Mouse (Mus musculus): Measurements from ENCODE around the gene Hdac5. TPM values are rescaled to one million over a fixed set of nuclear protein-coding genes. Genes with fewer than 3 reads are reported as not detected.

Hdac5 gene
- polyA plus RNA-seq, 1 experiment from 2014 or later = 21.3 TPM

GRCm38 (mm10) chr11:102263211-102263610 lies 33.2 kb upstream of the Hdac5 start:
- H3K9me3 ChIP-seq (ENCODE audit: control insufficient read depth, low read length) = no peaks in the 10 kb centered on the region
- WGBS = 95% methylated on average over 7 of the region's 7 CpGs
- H3K4me3 ChIP-seq (ENCODE audit: low read depth, low read length) = no peak overlapping the region
- ATAC-seq (ENCODE audit: insufficient number of reproducible peaks, low FRiP score, low TSS enrichment, low read depth) (no peak), DNase-seq (ENCODE audit: low spot score) (no peak)
- H3K4me1 ChIP-seq (ENCODE audit: control insufficient read depth, insufficient read depth, low read length) = no peaks in the 10 kb centered on the region
- H3K4me2 ChIP-seq (ENCODE audit: low read depth, severe bottlenecking) = no peak overlapping the region
- H3K27me3 ChIP-seq (ENCODE audit: control insufficient read depth, insufficient read depth, low read length) = no peaks in the 10 kb centered on the region
- no peak overlapping the region for H3K9ac ChIP-seq (ENCODE audit: low read length)
- peaks cover 20% of the 10 kb centered on the region for H3K36me3 ChIP-seq (ENCODE audit: control insufficient read depth, insufficient read depth, low read length)
- H3K27ac ChIP-seq (replicated peaks; ENCODE audit: low read depth, low read length) = no peak overlapping the region

GRCm38 (mm10) chr11:102258521-102258920 lies 28.6 kb upstream of the Hdac5 start:
- H3K9me3 ChIP-seq (ENCODE audit: control insufficient read depth, low read length) = no peaks in the 10 kb centered on the region
- no peaks in the 10 kb centered on the region for H3K27me3 ChIP-seq (ENCODE audit: control insufficient read depth, insufficient read depth, low read length)
- no peak overlapping the region for H3K9ac ChIP-seq (ENCODE audit: low read length)
- peaks cover 21% of the 10 kb centered on the region for H3K36me3 ChIP-seq (ENCODE audit: control insufficient read depth, insufficient read depth, low read length)
- no peak overlapping the region for H3K4me3 ChIP-seq (ENCODE audit: low read depth, low read length)
- H3K4me2 ChIP-seq (ENCODE audit: low read depth, severe bottlenecking) = no peak overlapping the region
- ATAC-seq (ENCODE audit: insufficient number of reproducible peaks, low FRiP score, low TSS enrichment, low read depth) (no peak), DNase-seq (ENCODE audit: low spot score) (no peak)
- peaks cover 3% of the 10 kb centered on the region; the same call in 1 of the 2 replicates for H3K4me1 ChIP-seq (ENCODE audit: control insufficient read depth, insufficient read depth, low read length)
- H3K27ac ChIP-seq (replicated peaks; ENCODE audit: low read depth, low read length) = no peak overlapping the region
- WGBS = 90% methylated on average over 3 of the region's 3 CpGs

DNA sequence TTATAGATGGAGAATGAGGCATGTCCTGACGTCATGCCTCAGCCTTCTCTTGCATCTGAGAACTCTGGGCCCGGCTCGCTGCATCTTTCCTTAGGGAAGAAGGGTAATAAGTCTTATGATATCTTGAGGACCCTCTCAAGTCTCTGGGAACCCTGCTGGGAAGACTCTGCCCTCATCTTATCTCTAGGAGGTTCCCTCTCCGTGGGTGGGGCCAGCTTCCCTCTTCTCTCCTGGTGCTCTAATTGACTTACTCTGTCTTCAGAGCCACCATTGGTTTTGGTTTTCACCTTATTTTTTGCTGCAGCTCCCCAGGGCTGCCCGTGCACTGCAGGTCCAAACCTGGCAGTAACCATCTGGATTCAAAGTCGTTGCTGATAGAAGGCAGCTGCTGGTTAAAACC lies 28.1 kb upstream of the Hdac5 start:
- Histone ChIP-seq H3K9me3 (ENCODE audit: control insufficient read depth, low read length) (no peaks in the 10 kb centered on the region), H3K4me1 (ENCODE audit: control insufficient read depth, insufficient read depth, low read length) (peaks cover 3% of the 10 kb centered on the region; the same call in 1 of the 2 replicates), H3K36me3 (ENCODE audit: control insufficient read depth, insufficient read depth, low read length) (peaks cover 21% of the 10 kb centered on the region), H3K9ac (ENCODE audit: low read length) (no peak overlapping the region), H3K27ac (replicated peaks; ENCODE audit: low read depth, low read length) (no peak overlapping the region), H3K4me2 (ENCODE audit: low read depth, severe bottlenecking) (no peak overlapping the region), H3K27me3 (ENCODE audit: control insufficient read depth, insufficient read depth, low read length) (no peaks in the 10 kb centered on the region), H3K4me3 (ENCODE audit: low read depth, low read length) (no peak overlapping the region)
- DNase-seq (ENCODE audit: low spot score) (no peak), ATAC-seq (ENCODE audit: insufficient number of reproducible peaks, low FRiP score, low TSS enrichment, low read depth) (no peak)
- WGBS = 85% methylated on average over 6 of the region's 6 CpGs

DNA sequence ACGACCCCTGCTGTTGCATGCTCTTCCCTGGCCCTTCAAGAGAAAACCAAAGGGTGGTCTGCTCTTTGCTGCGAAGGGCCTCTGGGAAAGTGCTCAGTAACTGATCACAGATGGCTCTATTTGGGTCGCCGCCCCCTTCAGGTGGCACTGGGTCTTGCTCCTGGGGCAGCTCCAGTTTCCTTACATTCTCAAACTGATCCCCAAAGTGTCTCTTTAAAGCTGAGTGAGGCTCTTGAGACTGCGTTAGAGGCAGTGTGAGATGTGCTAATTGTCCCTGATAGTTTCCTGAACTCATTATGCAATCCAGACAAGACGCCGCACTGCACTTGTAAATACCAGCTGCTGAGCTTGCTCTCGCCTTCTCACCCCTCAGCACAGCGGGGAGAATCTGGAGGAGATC lies 27.5 kb upstream of the Hdac5 start:
- H3K27ac ChIP-seq (replicated peaks; ENCODE audit: low read depth, low read length) = no peak overlapping the region
- no peaks in the 10 kb centered on the region for H3K27me3 ChIP-seq (ENCODE audit: control insufficient read depth, insufficient read depth, low read length)
- DNase-seq (ENCODE audit: low spot score) (peak; percentile 67), ATAC-seq (ENCODE audit: insufficient number of reproducible peaks, low FRiP score, low TSS enrichment, low read depth) (no peak)
- no peak overlapping the region for H3K4me2 ChIP-seq (ENCODE audit: low read depth, severe bottlenecking)
- no peaks in the 10 kb centered on the region for H3K9me3 ChIP-seq (ENCODE audit: control insufficient read depth, low read length)
- peaks cover 3% of the 10 kb centered on the region; the same call in 1 of the 2 replicates for H3K4me1 ChIP-seq (ENCODE audit: control insufficient read depth, insufficient read depth, low read length)
- 36% methylated on average over 9 of the region's 9 CpGs for whole genome bisulfite sequencing
- H3K36me3 ChIP-seq (ENCODE audit: control insufficient read depth, insufficient read depth, low read length) = peaks cover 21% of the 10 kb centered on the region
- no peak overlapping the region for H3K9ac ChIP-seq (ENCODE audit: low read length)
- H3K4me3 ChIP-seq (ENCODE audit: low read depth, low read length) = no peak overlapping the region

- 0 out of 2 replicates have a peak, but pooled peaks cover 2% of the 10 kb centered on the region for H3K36me3 ChIP-seq (ENCODE audit: control insufficient read depth, insufficient read depth, low read length)
- H3K4me2 ChIP-seq (ENCODE audit: low read depth, severe bottlenecking) = peak overlapping the region; percentile 80
- H3K4me3 ChIP-seq (ENCODE audit: low read depth, low read length) = peak overlapping the region; percentile 83
- peak overlapping the region; percentile 64; the same call in 1 of the 2 replicates for H3K27ac ChIP-seq (replicated peaks; ENCODE audit: low read depth, low read length)
- 11% methylated on average over 9 of the region's 9 CpGs for WGBS
- ATAC-seq (ENCODE audit: insufficient number of reproducible peaks, low FRiP score, low TSS enrichment, low read depth) (no peak), DNase-seq (ENCODE audit: low spot score) (no peak)
- H3K4me1 ChIP-seq (ENCODE audit: control insufficient read depth, insufficient read depth, low read length) = peaks cover 8% of the 10 kb centered on the region; the same call in 1 of the 2 replicates
- H3K9ac ChIP-seq (ENCODE audit: low read length) = peak overlapping the region; percentile 73
- H3K27me3 ChIP-seq (ENCODE audit: control insufficient read depth, insufficient read depth, low read length) = no peaks in the 10 kb centered on the region
- no peaks in the 10 kb centered on the region for H3K9me3 ChIP-seq (ENCODE audit: control insufficient read depth, low read length)
These were observed 19.6 kb upstream of the Hdac5 start for GRCm38 (mm10) chr11:102249351-102250090.

DNA sequence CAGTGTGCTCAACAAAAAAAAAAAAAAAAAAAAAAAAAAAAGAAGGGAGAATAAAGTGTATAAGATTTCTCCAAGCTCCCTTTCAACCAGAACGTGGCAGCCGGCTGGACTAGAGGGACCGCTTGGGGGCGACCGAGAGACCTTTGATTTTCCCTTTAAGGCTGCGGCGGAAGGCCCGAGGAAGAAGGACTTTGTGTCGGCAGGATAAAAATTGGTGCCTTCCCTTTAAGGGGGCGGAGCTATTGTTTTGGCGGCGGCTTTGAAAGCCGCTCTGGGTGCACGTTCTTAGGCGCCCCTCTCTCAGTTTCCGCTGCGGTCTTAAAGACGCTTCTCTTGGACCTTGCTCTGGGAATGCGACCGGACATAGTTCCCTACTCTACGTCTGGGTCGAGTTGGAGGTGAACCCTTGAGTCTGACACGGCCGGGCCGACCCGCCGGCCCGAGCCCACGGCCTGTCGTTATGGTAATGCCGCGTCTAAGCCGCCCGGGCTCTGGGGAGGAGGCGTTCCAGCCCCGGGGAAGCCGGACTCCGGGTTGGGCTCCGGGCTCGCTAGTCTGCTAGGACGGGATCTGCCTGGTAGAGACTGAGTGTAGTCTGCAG lies 18.8 kb upstream of the Hdac5 start, which contains the start of gene BC030867:
Gene BC030867, plus strand, starts transcription at position 253 of the 601 bp plus-strand sequence.
- DNase-seq (ENCODE audit: low spot score) = peak; percentile 100
- Histone ChIP-seq H3K27ac (replicated peaks; ENCODE audit: low read depth, low read length) (peak within 1 kb of the TSS; percentile 64), H3K4me2 (ENCODE audit: low read depth, severe bottlenecking) (peak within 1 kb of the TSS; percentile 80), H3K4me3 (ENCODE audit: low read depth, low read length) (peak within 1 kb of the TSS; percentile 83), H3K9me3 (ENCODE audit: control insufficient read depth, low read length) (no peaks in the 10 kb centered on the region), H3K27me3 (ENCODE audit: control insufficient read depth, insufficient read depth, low read length) (no peaks in the 10 kb centered on the region), H3K36me3 (ENCODE audit: control insufficient read depth, insufficient read depth, low read length) (0 out of 2 replicates have a peak, but pooled peaks cover 2% of the 10 kb centered on the region), H3K9ac (ENCODE audit: low read length) (peak within 1 kb of the TSS; percentile 73), H3K4me1 (ENCODE audit: control insufficient read depth, insufficient read depth, low read length) (peaks cover 8% of the 10 kb centered on the region; the same call in 1 of the 2 replicates)
- WGBS = under 1% methylated on average over 41 of the region's 41 CpGs
- peak; percentile 55; the same call in 1 of the 2 replicates for ATAC-seq (ENCODE audit: insufficient number of reproducible peaks, low FRiP score, low TSS enrichment, low read depth)

DNA sequence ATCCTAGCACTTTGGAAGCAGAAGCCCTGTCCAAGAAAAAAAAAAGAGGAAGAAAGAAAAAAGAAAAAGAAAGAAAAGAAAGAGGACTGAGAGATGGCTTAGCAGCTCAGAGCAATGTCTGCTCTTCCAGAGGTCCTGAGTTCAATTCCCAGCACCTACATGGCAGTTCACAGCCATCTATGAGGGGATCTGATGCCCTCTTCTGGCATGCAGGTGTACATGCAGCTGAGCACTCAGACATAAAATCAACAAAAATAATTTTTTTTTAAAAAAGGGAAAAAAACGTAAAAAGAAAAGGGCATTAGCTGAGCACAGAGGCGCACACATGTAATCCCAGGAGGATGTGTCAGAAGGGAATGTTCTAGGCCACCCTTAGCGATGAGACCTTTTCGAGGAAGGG lies 16.9 kb upstream of the Hdac5 start:
- Histone ChIP-seq H3K27me3 (ENCODE audit: control insufficient read depth, insufficient read depth, low read length) (no peaks in the 10 kb centered on the region), H3K27ac (replicated peaks; ENCODE audit: low read depth, low read length) (no peak overlapping the region), H3K9ac (ENCODE audit: low read length) (no peak overlapping the region), H3K4me1 (ENCODE audit: control insufficient read depth, insufficient read depth, low read length) (peaks cover 8% of the 10 kb centered on the region; the same call in 1 of the 2 replicates), H3K4me3 (ENCODE audit: low read depth, low read length) (no peak overlapping the region), H3K9me3 (ENCODE audit: control insufficient read depth, low read length) (no peaks in the 10 kb centered on the region), H3K4me2 (ENCODE audit: low read depth, severe bottlenecking) (no peak overlapping the region), H3K36me3 (ENCODE audit: control insufficient read depth, insufficient read depth, low read length) (no peaks in the 10 kb centered on the region)
- ATAC-seq (ENCODE audit: insufficient number of reproducible peaks, low FRiP score, low TSS enrichment, low read depth) (no peak), DNase-seq (ENCODE audit: low spot score) (no peak)
- 91% methylated on average over 4 of the region's 4 CpGs for WGBS

GRCm38 (mm10) chr11:102246273-102246635 lies 16.3 kb upstream of the Hdac5 start:
- DNase-seq (ENCODE audit: low spot score) = no peak
- Histone ChIP-seq H3K4me2 (ENCODE audit: low read depth, severe bottlenecking) (no peak overlapping the region), H3K36me3 (ENCODE audit: control insufficient read depth, insufficient read depth, low read length) (no peaks in the 10 kb centered on the region), H3K4me3 (ENCODE audit: low read depth, low read length) (no peak overlapping the region), H3K27ac (replicated peaks; ENCODE audit: low read depth, low read length) (no peak overlapping the region), H3K4me1 (ENCODE audit: control insufficient read depth, insufficient read depth, low read length) (peaks cover 8% of the 10 kb centered on the region; the same call in 1 of the 2 replicates), H3K9me3 (ENCODE audit: control insufficient read depth, low read length) (no peaks in the 10 kb centered on the region), H3K9ac (ENCODE audit: low read length) (no peak overlapping the region), H3K27me3 (ENCODE audit: control insufficient read depth, insufficient read depth, low read length) (no peaks in the 10 kb centered on the region)
- WGBS = 90% methylated on average over 6 of the region's 6 CpGs
- ATAC-seq (ENCODE audit: insufficient number of reproducible peaks, low FRiP score, low TSS enrichment, low read depth) = no peak

Data from limb, embryonic 11.5 days (tissue).